Mouse (Mus musculus): ENCODE data around the gene Psmb6. TPM values are rescaled to one million over a fixed set of nuclear protein-coding genes. Genes with fewer than 3 reads are reported as not detected.

Psmb6 gene
- 626 and 669 TPM in 2 replicates for polyA plus RNA-seq (2015; fragmentation: Nextera tagmentation; extraction: Ambion mirVana)

DNA sequence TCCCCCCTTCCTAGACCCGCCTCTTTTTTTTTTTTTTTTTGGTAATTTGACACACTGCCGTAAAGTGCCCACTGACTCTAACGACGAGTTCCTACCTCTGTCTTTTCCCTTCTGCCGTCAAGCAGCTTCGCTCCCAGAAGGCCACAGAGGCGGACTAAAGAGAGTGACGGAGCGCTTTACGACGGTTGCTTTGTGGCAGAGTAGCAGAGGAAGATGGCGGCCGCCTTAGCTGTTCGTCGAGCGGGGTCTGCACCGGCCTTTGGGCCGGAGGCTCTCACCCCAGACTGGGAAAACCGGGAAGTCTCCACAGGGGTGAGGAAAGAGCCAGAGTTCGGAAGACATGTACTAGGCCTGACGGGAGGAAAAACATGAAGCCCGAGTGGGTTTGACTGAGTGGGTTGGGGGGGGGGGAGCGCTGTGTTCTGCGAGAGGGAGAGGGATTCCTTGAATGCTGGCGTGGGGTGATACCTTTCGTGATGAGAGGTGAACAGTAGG is at the start of gene Psmb6:
Gene Psmb6, plus strand, starts transcription at position 184 of the 495 bp plus-strand sequence.
- Histone ChIP-seq H3K27ac (ENCODE audit: low read length) (peak within 1 kb of the TSS; percentile 19; the same call in 1 of the 2 replicates), H3K4me2 (ENCODE audit: low read depth, low read length) (peak within 1 kb of the TSS; percentile 64), H3K27me3 (replicated peaks; ENCODE audit: control insufficient read depth, insufficient read depth, low read length) (no peaks in the 10 kb centered on the region), H3K36me3 (ENCODE audit: control insufficient read depth, insufficient read depth, low read length) (0 out of 2 replicates have a peak, but pooled peaks cover 4% of the 10 kb centered on the region), H3K9ac (ENCODE audit: low read depth, low read length) (peak within 1 kb of the TSS; percentile 82), H3K4me3 (ENCODE audit: low read length) (peak within 1 kb of the TSS; percentile 73), H3K9me3 (ENCODE audit: control insufficient read depth, low read length) (no peaks in the 10 kb centered on the region), H3K4me1 (ENCODE audit: control insufficient read depth, insufficient read depth, low read length) (peaks cover 13% of the 10 kb centered on the region)
- ATAC-seq, result peak; percentile 92
- WGBS, result under 1% methylated on average over 25 of the region's 26 CpGs

DNA sequence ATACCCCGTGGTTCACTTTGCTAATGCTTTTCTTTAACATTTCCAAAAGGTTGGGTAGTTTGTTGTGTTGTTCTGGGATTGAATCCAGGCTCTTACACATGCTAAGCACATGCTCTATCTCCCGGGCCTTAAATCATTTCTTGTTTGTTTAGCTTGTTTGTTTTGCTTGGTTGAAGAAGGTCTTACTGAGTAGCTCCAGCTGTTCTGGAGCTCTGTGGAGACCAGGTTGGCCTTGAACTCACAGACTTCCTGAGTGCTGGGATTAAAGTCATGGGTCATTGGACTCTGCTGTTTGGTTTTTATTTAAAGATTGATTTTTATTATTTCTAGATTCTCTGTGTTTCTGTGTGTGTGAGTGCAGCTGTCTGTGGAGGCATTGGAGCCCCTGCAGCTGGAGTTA is 39.7 kb upstream of the Psmb6 start:
- no peak overlapping the region for H3K4me3 ChIP-seq (ENCODE audit: low read length)
- no peak overlapping the region for H3K4me2 ChIP-seq (ENCODE audit: low read depth, low read length)
- no peaks in the 10 kb centered on the region for H3K36me3 ChIP-seq (ENCODE audit: control insufficient read depth, insufficient read depth, low read length)
- ATAC-seq, result no peak
- H3K27ac ChIP-seq (ENCODE audit: low read length), result no peak overlapping the region
- no peaks in the 10 kb centered on the region for H3K27me3 ChIP-seq (replicated peaks; ENCODE audit: control insufficient read depth, insufficient read depth, low read length)
- H3K4me1 ChIP-seq (ENCODE audit: control insufficient read depth, insufficient read depth, low read length), result no peaks in the 10 kb centered on the region
- no peak overlapping the region for H3K9ac ChIP-seq (ENCODE audit: low read depth, low read length)
- 42% methylated on average over 2 of the region's 2 CpGs for WGBS
- no peaks in the 10 kb centered on the region for H3K9me3 ChIP-seq (ENCODE audit: control insufficient read depth, low read length)

DNA sequence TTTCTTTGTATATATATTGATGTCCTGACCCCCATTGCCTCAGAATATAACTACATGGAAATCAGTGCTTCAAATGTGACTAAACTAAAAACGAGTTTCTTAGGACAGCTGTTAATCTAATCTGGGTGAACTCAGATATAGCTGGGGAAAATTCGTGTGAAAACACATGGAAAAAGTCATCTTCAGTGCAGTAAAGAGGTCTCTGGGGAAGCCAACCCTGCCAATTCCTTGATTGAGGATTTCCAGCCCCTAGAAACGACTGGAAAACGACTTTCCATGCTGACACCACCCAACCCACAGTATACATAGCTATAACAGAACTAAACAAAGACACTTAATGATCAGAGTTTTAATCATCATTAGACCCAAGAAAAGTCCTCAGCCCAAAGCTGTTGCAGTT is 37.4 kb upstream of the Psmb6 start:
- WGBS, result 50% methylated on average over 4 of the region's 4 CpGs
- no peaks in the 10 kb centered on the region for H3K27me3 ChIP-seq (replicated peaks; ENCODE audit: control insufficient read depth, insufficient read depth, low read length)
- no peaks in the 10 kb centered on the region for H3K36me3 ChIP-seq (ENCODE audit: control insufficient read depth, insufficient read depth, low read length)
- ATAC-seq, result no peak
- no peak overlapping the region for H3K9ac ChIP-seq (ENCODE audit: low read depth, low read length)
- H3K9me3 ChIP-seq (ENCODE audit: control insufficient read depth, low read length), result no peaks in the 10 kb centered on the region
- no peak overlapping the region for H3K4me2 ChIP-seq (ENCODE audit: low read depth, low read length)
- H3K4me1 ChIP-seq (ENCODE audit: control insufficient read depth, insufficient read depth, low read length), result no peaks in the 10 kb centered on the region
- no peak overlapping the region for H3K27ac ChIP-seq (ENCODE audit: low read length)
- no peak overlapping the region for H3K4me3 ChIP-seq (ENCODE audit: low read length)

DNA sequence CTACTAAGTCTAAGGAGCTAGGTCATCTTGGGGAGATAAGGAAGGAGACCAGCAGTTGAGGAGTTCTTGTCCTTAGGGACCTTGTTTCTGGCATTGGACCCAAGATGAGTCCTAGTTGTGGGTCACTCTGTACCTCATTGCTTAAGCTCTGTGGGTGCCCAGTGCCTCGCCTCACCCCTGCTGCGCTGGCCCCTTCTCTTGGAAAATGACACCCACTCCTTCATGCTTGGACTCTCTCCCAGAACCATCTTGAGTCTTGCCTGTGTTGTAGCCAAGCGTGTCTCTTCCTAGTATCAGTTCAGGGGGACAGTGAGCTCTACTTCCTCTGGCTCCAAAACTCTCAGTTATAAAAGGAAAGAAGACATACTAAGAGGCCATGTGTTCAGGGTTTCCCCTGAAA is 36.0 kb upstream of the Psmb6 start:
- H3K27me3 ChIP-seq (replicated peaks; ENCODE audit: control insufficient read depth, insufficient read depth, low read length), result no peaks in the 10 kb centered on the region
- H3K4me3 ChIP-seq (ENCODE audit: low read length), result no peak overlapping the region
- H3K4me1 ChIP-seq (ENCODE audit: control insufficient read depth, insufficient read depth, low read length), result no peaks in the 10 kb centered on the region
- H3K4me2 ChIP-seq (ENCODE audit: low read depth, low read length), result no peak overlapping the region
- no peak overlapping the region for H3K9ac ChIP-seq (ENCODE audit: low read depth, low read length)
- H3K9me3 ChIP-seq (ENCODE audit: control insufficient read depth, low read length), result no peaks in the 10 kb centered on the region
- no peaks in the 10 kb centered on the region for H3K36me3 ChIP-seq (ENCODE audit: control insufficient read depth, insufficient read depth, low read length)
- no peak overlapping the region for H3K27ac ChIP-seq (ENCODE audit: low read length)
- WGBS, result 86% methylated on average over 3 of the region's 3 CpGs
- ATAC-seq, result no peak

DNA sequence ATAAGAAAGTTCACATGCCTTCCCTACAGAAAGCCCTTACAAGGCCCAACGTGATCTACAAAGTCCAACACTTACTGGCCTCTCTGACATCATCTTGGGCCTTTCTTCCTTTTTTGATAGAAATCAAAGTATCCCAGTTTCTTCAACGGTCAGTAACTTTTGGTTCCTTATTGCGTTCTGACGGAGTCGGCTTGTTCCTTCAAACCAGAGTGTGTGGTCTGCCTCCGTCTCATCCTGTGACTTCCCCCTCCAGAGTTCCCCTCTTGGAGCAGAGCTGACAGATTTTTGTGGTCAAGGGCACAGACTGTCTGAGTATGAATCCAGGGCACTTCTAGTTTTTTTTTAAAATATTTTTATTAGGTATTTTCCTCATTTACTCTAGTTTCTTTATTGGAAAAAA is 35.5 kb upstream of the Psmb6 start:
- WGBS, result 89% methylated on average over 6 of the region's 6 CpGs
- H3K9me3 ChIP-seq (ENCODE audit: control insufficient read depth, low read length), result no peaks in the 10 kb centered on the region
- H3K36me3 ChIP-seq (ENCODE audit: control insufficient read depth, insufficient read depth, low read length), result no peaks in the 10 kb centered on the region
- H3K27me3 ChIP-seq (replicated peaks; ENCODE audit: control insufficient read depth, insufficient read depth, low read length), result no peaks in the 10 kb centered on the region
- no peak overlapping the region for H3K9ac ChIP-seq (ENCODE audit: low read depth, low read length)
- no peaks in the 10 kb centered on the region for H3K4me1 ChIP-seq (ENCODE audit: control insufficient read depth, insufficient read depth, low read length)
- no peak overlapping the region for H3K4me3 ChIP-seq (ENCODE audit: low read length)
- no peak for ATAC-seq
- H3K27ac ChIP-seq (ENCODE audit: low read length), result no peak overlapping the region
- no peak overlapping the region for H3K4me2 ChIP-seq (ENCODE audit: low read depth, low read length)

DNA sequence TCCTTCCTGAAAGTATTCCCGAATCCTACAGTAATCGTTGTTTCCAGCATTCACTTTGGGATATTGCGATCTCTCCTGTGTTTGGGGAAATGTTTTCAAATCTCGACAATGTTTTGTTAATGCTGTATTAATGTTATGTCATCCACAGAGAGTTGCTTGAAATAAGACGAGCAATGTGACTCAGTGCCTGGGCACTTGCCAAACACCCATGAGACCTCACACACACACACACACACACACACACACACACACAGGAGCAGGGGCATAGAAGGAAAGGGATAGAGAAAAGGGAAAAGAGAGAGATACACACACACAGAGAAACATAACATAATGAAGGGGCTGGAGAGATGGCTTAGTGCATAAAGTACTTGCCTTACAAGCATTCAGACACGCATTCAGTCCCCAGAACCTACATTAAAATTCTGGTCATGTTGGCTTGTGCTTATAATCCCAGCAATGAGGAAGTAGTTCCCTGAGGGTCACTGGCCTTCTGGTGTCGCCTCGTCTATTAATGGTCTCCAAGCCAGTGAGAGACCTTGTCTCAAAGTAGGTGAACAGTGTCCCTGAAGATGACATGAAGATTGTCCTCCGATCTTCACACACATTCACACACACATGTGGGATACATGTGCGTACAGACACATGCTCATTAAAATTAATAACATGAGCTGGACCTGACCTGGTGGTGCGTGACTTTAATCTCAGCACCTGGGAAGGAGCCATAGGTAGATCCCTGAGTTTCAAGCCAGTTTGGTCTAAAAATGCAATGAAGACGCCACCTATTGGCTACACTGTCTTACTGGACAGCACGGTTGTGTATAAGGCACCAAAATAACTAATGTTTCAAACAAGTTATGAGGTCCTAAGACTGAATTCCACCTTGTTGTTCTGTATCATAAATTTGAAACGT is 25.3 kb upstream of the Psmb6 start:
- 63% methylated on average over 14 of the region's 14 CpGs for WGBS
- Histone ChIP-seq H3K4me1 (ENCODE audit: control insufficient read depth, insufficient read depth, low read length) (peaks cover 6% of the 10 kb centered on the region; the same call in 1 of the 2 replicates), H3K36me3 (ENCODE audit: control insufficient read depth, insufficient read depth, low read length) (no peaks in the 10 kb centered on the region), H3K4me3 (ENCODE audit: low read length) (no peak overlapping the region), H3K4me2 (ENCODE audit: low read depth, low read length) (no peak overlapping the region), H3K27ac (ENCODE audit: low read length) (peak overlapping the region; percentile 65), H3K9me3 (ENCODE audit: control insufficient read depth, low read length) (no peaks in the 10 kb centered on the region), H3K27me3 (replicated peaks; ENCODE audit: control insufficient read depth, insufficient read depth, low read length) (no peaks in the 10 kb centered on the region), H3K9ac (ENCODE audit: low read depth, low read length) (no peak overlapping the region)
- ATAC-seq, result peak; percentile 11; the same call in 1 of the 2 replicates

DNA sequence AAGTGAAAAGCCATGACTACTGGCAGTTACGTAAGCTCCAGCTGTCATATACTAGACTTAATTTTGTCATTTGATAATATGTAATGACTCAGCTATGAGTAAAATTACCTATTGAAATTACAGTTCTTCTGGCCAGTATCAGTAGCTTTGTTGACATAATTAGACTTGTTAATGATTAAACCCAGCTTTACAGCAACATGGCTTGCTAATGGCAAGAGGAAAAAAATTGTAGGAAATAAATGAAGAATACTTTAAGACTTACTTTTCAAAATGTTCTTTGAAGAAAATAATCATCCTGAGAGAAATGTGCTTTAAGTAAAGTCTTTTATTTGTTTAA is 24.7 kb upstream of the Psmb6 start:
- Histone ChIP-seq H3K4me3 (ENCODE audit: low read length) (no peak overlapping the region), H3K4me1 (ENCODE audit: control insufficient read depth, insufficient read depth, low read length) (peaks cover 6% of the 10 kb centered on the region; the same call in 1 of the 2 replicates), H3K9ac (ENCODE audit: low read depth, low read length) (no peak overlapping the region), H3K36me3 (ENCODE audit: control insufficient read depth, insufficient read depth, low read length) (no peaks in the 10 kb centered on the region), H3K27me3 (replicated peaks; ENCODE audit: control insufficient read depth, insufficient read depth, low read length) (no peaks in the 10 kb centered on the region), H3K27ac (ENCODE audit: low read length) (peak overlapping the region; percentile 65), H3K4me2 (ENCODE audit: low read depth, low read length) (no peak overlapping the region), H3K9me3 (ENCODE audit: control insufficient read depth, low read length) (no peaks in the 10 kb centered on the region)
- peak; percentile 37; the same call in 1 of the 2 replicates for ATAC-seq
- 59% methylated on average over 1 of the region's 1 CpGs for WGBS

DNA sequence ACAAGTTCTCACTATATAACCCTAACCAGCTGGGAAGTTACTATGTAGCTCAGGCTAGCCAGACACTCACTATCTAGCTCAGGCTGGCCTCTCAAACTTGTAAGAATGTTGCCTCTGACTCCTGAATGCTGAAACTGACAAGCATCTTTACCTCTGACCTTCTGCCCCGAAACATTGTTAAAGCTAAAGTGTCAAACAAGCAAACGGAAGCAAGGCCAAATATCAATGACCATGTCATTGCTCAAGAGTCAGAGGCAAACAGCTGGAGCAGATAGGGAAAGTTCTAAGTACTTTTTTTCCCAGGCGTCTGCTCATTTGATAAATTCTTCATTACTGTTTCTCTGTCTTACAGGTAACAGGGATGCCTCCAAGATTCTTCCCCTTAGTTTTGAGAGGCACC is 23.1 kb upstream of the Psmb6 start:
- Histone ChIP-seq H3K4me3 (ENCODE audit: low read length) (no peak overlapping the region), H3K4me1 (ENCODE audit: control insufficient read depth, insufficient read depth, low read length) (peaks cover 6% of the 10 kb centered on the region; the same call in 1 of the 2 replicates), H3K4me2 (ENCODE audit: low read depth, low read length) (no peak overlapping the region), H3K27ac (ENCODE audit: low read length) (no peak overlapping the region), H3K9me3 (ENCODE audit: control insufficient read depth, low read length) (no peaks in the 10 kb centered on the region), H3K27me3 (replicated peaks; ENCODE audit: control insufficient read depth, insufficient read depth, low read length) (no peaks in the 10 kb centered on the region), H3K9ac (ENCODE audit: low read depth, low read length) (no peak overlapping the region), H3K36me3 (ENCODE audit: control insufficient read depth, insufficient read depth, low read length) (no peaks in the 10 kb centered on the region)
- WGBS, result 53% methylated on average over 3 of the region's 3 CpGs
- ATAC-seq, result no peak

DNA sequence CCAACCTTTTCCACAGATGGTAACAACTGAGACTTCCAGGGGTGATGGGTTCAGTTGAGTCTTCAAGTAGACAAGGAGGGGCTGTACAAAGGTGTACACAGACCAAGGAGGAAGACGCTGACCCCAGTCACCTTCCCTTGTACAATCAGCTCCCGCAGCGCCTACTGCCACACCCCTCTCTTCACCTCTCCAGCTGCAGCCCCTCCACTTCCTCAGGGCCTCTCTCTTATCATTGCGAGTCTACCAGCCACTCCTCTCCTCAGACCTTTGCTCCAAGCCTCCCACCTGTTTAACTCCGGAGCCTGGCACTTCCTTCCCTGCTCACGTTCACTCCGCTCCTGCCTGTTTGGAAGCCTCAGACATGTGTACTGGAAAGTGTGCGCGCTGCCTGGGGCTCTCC is 20.2 kb upstream of the Psmb6 start, which contains the start of gene Tm4sf5:
Gene Tm4sf5, plus strand, starts transcription at position 275 of the 400 bp plus-strand sequence.
- no peaks in the 10 kb centered on the region for H3K27me3 ChIP-seq (replicated peaks; ENCODE audit: control insufficient read depth, insufficient read depth, low read length)
- H3K27ac ChIP-seq (ENCODE audit: low read length), result peak within 1 kb of the TSS; percentile 87
- WGBS, result 48% methylated on average over 9 of the region's 9 CpGs
- H3K4me1 ChIP-seq (ENCODE audit: control insufficient read depth, insufficient read depth, low read length), result peaks cover 14% of the 10 kb centered on the region
- ATAC-seq, result peak; percentile 92
- no peaks in the 10 kb centered on the region for H3K9me3 ChIP-seq (ENCODE audit: control insufficient read depth, low read length)
- peak within 1 kb of the TSS; percentile 50 for H3K4me2 ChIP-seq (ENCODE audit: low read depth, low read length)
- H3K9ac ChIP-seq (ENCODE audit: low read depth, low read length), result peak within 1 kb of the TSS; percentile 57
- H3K4me3 ChIP-seq (ENCODE audit: low read length), result peak within 1 kb of the TSS; percentile 50
- no peaks in the 10 kb centered on the region for H3K36me3 ChIP-seq (ENCODE audit: control insufficient read depth, insufficient read depth, low read length)
